Comparison of ENCODE assay signal across 12 mouse cellular contexts in genomic region chr6:84381571-84381970, GRCm38 (mm10).
"Had no signal": no experiment of that assay in that cellular context is flagged by ENCODE, and none has a peak within 500 bp of the region (broad histone marks: within the 10 kb centered on the region; RNA-seq: fewer than 3 reads in every experiment).

No protein-coding gene starts in this region.

- DNase-seq: retina, postnatal 1 day; right cerebral cortex, adult 18-20 months; right cerebral cortex, postnatal 14 days; right cerebral cortex, postnatal 25 days; right cerebral cortex, postnatal 4 days; spleen, adult 18-20 months; thymus, adult 18-20 months; thymus, adult 2 months; thymus, postnatal 14 days; thymus, postnatal 25 days; thymus, postnatal 36 days; thymus, postnatal 4 days had no signal
